Mouse (Mus musculus) bone marrow, adult 2 months (tissue): ENCODE results near the gene Rrm1. TPM values are rescaled to one million over a fixed set of nuclear protein-coding genes. Genes with fewer than 3 reads are reported as not detected.

Experiments used
- H3K27ac ChIP-seq: fragments of 200-500 bp; 2 replicates; pipeline ENCODE4 v1.5.1; 2012; ENCODE audit warnings: low read depth, mild to moderate bottlenecking, control low read depth, inconsistent platforms, low read length; ENCODE audit not compliant: control insufficient read depth, poor library complexity, insufficient read depth
- H3K4me1 ChIP-seq: fragments of 200-500 bp; 2 replicates; pipeline ENCODE4 v1.6.1; 2011; ENCODE audit warnings: low read length; ENCODE audit not compliant: control insufficient read depth, insufficient read depth
- H3K4me3 ChIP-seq: fragments of 200-500 bp; replicated peaks from 2 replicates; pipeline ENCODE3; 2011; ENCODE audit warnings: mild to moderate bottlenecking, low read depth, low read length, control low read depth; ENCODE audit not compliant: control insufficient read depth
- CTCF ChIP-seq: fragments of 200-500 bp; IDR thresholded peaks from 2 replicates; pipeline ENCODE4 v1.5.1; 2011; ENCODE audit warnings: low read length, control low read depth; ENCODE audit not compliant: control insufficient read depth, insufficient read depth
- POLR2A ChIP-seq: fragments of 200-500 bp; IDR thresholded peaks from 2 replicates; pipeline ENCODE4 v1.6.1; 2011; ENCODE audit warnings: low read depth, mild to moderate bottlenecking, control low read depth, low read length, borderline replicate concordance; ENCODE audit not compliant: control insufficient read depth
- WGBS: fragments of 180-500 bp; shearing (Covaris S2); methylation state at CpG from one replicate; pipeline ENCODE4 v1.1.7; 2018; 5-methylcytosine and 5-hydroxymethylcytosine counted together
- polyA plus RNA-seq: library from polyadenylated mRNA; stranded (reverse); fragments of >200 nt; gene quantifications from 2 replicates; pipeline ENCODE4 v1.2.4, GENCODE M21; 2011; ENCODE audit warnings: low replicate concordance; ENCODE audit not compliant: missing spikeins, insufficient read depth, insufficient read length

Rrm1 gene
- polyA plus RNA-seq, 1 experiment = 151 TPM

DNA sequence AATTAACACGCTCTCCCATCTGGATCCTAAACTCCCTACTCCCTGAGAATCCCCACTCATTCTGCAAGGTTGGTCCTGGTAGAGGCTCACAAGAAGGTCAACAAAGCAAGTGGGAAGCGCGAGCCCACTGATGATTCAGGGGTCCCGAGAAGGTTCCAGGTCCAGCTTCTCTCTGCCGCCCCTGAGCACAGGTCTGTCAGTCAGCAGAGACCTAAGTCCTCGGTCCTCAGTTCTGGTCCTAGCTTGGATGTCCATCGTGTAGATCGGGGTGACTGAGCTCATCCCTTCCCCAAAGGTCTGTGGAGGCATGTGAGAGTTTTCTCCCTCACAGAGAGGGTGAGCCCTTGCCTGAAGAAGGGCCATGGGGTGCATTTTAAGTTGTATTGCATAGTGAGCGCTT is 66.6 kb downstream of the Rrm1 start:
- WGBS = 89% methylated on average over 9 of the region's 9 CpGs
- Histone ChIP-seq H3K4me1 (no peaks in the 10 kb centered on the region), H3K4me3 (no peak overlapping the region), H3K27ac (no peak overlapping the region)
- no peak for TF ChIP-seq CTCF
- no peak for TF ChIP-seq POLR2A

- H3K4me1 ChIP-seq = no peaks in the 10 kb centered on the region
- TF ChIP-seq CTCF (no peak), POLR2A (no peak)
- 83% methylated on average over 6 of the region's 6 CpGs for WGBS
- no peak overlapping the region for H3K4me3 ChIP-seq
- no peak overlapping the region for H3K27ac ChIP-seq
Observed at GRCm38 (mm10) chr7:102508666-102509065, 67.2 kb downstream of the Rrm1 start.

- TF ChIP-seq POLR2A (no peak), CTCF (no peak)
- 85% methylated on average over 7 of the region's 7 CpGs for WGBS
- no peaks in the 10 kb centered on the region; the same call in 1 of the 2 replicates for H3K4me1 ChIP-seq
- H3K27ac ChIP-seq = no peak overlapping the region
- H3K4me3 ChIP-seq = no peak overlapping the region
Observed at GRCm38 (mm10) chr7:102509726-102510125, 68.2 kb downstream of the Rrm1 start.

DNA sequence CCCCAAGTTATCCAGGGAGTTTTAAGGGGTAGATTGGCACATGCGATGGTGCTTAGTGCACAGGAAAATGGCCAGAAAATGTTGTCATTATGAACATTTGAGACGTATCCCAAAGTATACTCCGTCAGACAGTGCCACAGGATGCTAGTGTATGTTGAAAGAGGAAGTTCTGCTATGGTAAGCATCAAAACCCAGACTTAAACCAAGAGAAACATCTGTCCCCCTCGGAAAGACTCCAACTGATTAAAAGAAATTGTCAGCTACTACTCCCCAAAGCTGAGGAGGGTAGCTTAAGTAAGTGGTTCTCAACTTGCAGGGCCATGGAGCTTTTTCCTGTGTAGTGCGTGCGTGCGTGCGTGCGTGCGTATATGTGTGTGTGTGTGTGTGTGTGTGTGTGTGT is 70.4 kb downstream of the Rrm1 start:
- WGBS = 47% methylated on average over 10 of the region's 10 CpGs
- H3K4me3 ChIP-seq = no peak overlapping the region
- TF ChIP-seq CTCF (no peak), POLR2A (no peak)
- no peak overlapping the region for H3K27ac ChIP-seq
- H3K4me1 ChIP-seq = no peaks in the 10 kb centered on the region; the same call in 1 of the 2 replicates

DNA sequence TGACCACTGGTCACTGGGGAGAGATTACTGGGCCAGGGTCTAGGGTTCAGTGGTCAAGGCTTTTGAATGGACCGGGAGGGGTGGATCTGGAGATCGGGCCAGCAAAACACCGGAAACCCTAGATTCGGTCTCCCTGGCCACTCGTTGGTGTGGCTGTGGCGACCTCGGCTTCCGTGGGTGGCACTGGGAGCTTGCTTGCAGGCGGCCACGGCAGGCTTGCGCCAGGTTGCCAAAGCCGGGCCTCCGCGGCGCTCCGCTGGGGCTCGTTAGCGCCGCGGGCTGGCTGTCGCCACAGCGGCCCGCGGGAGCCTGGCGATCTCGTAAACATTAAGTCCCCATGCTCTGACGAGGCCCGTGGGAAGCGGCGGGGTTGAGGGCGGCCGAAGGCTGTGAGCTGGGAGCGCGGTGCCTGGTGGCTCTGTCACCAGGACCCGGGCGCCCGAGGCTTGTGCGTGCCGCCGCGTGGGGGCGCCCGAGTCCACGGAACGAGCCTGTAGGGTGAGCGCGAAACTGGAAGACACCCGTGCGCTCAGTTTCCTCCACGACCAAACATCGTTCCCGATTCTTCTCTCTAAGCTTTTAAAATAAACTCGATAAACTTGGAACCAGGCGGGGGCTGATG is 71.4 kb downstream of the Rrm1 start:
- TF ChIP-seq POLR2A (no peak; the same call in 1 of the 2 replicates), CTCF (peak; percentile 80)
- Histone ChIP-seq H3K4me1 (no peaks in the 10 kb centered on the region; the same call in 1 of the 2 replicates), H3K27ac (no peak overlapping the region), H3K4me3 (no peak overlapping the region)
- WGBS = under 1% methylated on average over 54 of the region's 54 CpGs

GRCm38 (mm10) chr7:102514144-102514543 is 72.6 kb downstream of the Rrm1 start:
- no peaks in the 10 kb centered on the region; the same call in 1 of the 2 replicates for H3K4me1 ChIP-seq
- no peak overlapping the region for H3K27ac ChIP-seq
- H3K4me3 ChIP-seq = no peak overlapping the region
- 1% methylated on average over 4 of the region's 4 CpGs for WGBS
- TF ChIP-seq CTCF (no peak), POLR2A (no peak)

- Histone ChIP-seq H3K4me3 (no peak overlapping the region), H3K4me1 (no peaks in the 10 kb centered on the region; the same call in 1 of the 2 replicates), H3K27ac (no peak overlapping the region; the same call in 1 of the 2 replicates)
- TF ChIP-seq POLR2A (no peak), CTCF (no peak)
- WGBS = 45% methylated on average over 10 of the region's 10 CpGs
Observed at GRCm38 (mm10) chr7:102516261-102517050, 75.0 kb downstream of the Rrm1 start.

DNA sequence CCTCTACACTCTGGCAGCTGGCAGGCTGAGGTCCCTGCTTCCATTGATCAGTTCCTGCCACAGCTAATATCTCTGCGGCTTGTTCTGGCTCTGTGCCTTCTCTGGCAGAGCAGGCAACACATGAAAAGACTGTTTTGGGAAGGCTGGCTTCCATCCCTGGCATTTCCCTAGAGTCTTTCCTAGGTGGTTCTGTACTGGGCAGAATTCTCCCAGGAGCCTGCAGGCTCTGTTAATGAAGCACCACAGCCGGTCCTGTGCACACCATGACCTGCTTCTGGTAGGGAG is 75.5 kb downstream of the Rrm1 start:
- no peak overlapping the region; the same call in 1 of the 2 replicates for H3K27ac ChIP-seq
- H3K4me1 ChIP-seq = no peaks in the 10 kb centered on the region; the same call in 1 of the 2 replicates
- WGBS = 80% methylated on average over 2 of the region's 2 CpGs
- H3K4me3 ChIP-seq = no peak overlapping the region
- no peak for TF ChIP-seq CTCF
- no peak for TF ChIP-seq POLR2A

Other genes starting within 250 kb of the Rrm1 start
- gene Nup98, start 231.5 kb upstream of the Rrm1 start, polyA plus RNA-seq = 10.4 and 18.9 TPM in 2 replicates
- 6.9 and 24.4 TPM in 2 replicates for gene Pgap2, start 231.5 kb upstream of the Rrm1 start, polyA plus RNA-seq
- gene Rhog, start 185.6 kb upstream of the Rrm1 start, polyA plus RNA-seq = 89.0 and 95.2 TPM in 2 replicates
- gene Stim1, start 173.9 kb upstream of the Rrm1 start, polyA plus RNA-seq = 12.8 and 24.8 TPM in 2 replicates
- not detected in 2 replicates for gene Olfr543, start 40.0 kb downstream of the Rrm1 start, polyA plus RNA-seq
- not detected in 2 replicates for gene Olfr544, start 46.6 kb downstream of the Rrm1 start, polyA plus RNA-seq
- not detected in 2 replicates for gene Olfr545, start 57.9 kb downstream of the Rrm1 start, polyA plus RNA-seq
- not detected in 2 replicates for gene Olfr547, start 93.1 kb downstream of the Rrm1 start, polyA plus RNA-seq
- not detected in 2 replicates for gene Olfr548-ps1, start 99.2 kb downstream of the Rrm1 start, polyA plus RNA-seq
- gene Olfr549, start 108.2 kb downstream of the Rrm1 start, polyA plus RNA-seq = not detected in 2 replicates
- gene Trim21, start 123.8 kb downstream of the Rrm1 start, polyA plus RNA-seq = 9.0 and 11.8 TPM in 2 replicates
- not detected in 2 replicates for gene Olfr550, start 129.7 kb downstream of the Rrm1 start, polyA plus RNA-seq
- gene Olfr551, start 150.2 kb downstream of the Rrm1 start, polyA plus RNA-seq = not detected in 2 replicates
- not detected in 2 replicates for gene Olfr552, start 156.1 kb downstream of the Rrm1 start, polyA plus RNA-seq
- gene Olfr553, start 176.5 kb downstream of the Rrm1 start, polyA plus RNA-seq = not detected in 2 replicates
- 0.90 TPM in 1 of 2 replicates, not detected in the other for gene Olfr554, start 196.7 kb downstream of the Rrm1 start, polyA plus RNA-seq
- gene Olfr555, start 217.1 kb downstream of the Rrm1 start, polyA plus RNA-seq = not detected in 2 replicates
- gene Olfr556, start 223.2 kb downstream of the Rrm1 start, polyA plus RNA-seq = not detected in 2 replicates
- 2.1 and 3.7 TPM in 2 replicates for gene Trim68, start 245.6 kb downstream of the Rrm1 start, polyA plus RNA-seq